Mouse (Mus musculus) myocyte (in vitro differentiated cells): Measurements from ENCODE around the gene Rab1a.

Experiments
- CEBPB ChIP-seq: IDR thresholded peaks from 2 replicates; pipeline ENCODE4 v1.6.1; 2011; ENCODE audit warnings: mild to moderate bottlenecking, moderate library complexity; ENCODE audit not compliant: poor library complexity, insufficient read depth, severe bottlenecking
- E2F4 ChIP-seq: IDR thresholded peaks from one replicate; pipeline ENCODE4 v1.6.1; 2011; ENCODE audit warnings: mild to moderate bottlenecking, control low read depth, moderate library complexity; ENCODE audit not compliant: insufficient read depth
- MAX ChIP-seq: IDR thresholded peaks from one replicate; pipeline ENCODE4 v1.6.1; 2011; ENCODE audit warnings: low read depth, mild to moderate bottlenecking, control low read depth
- MYOD1 ChIP-seq, 3 experiments: IDR thresholded peaks; one replicate each; pipeline ENCODE4 v1.6.1; 2011; ENCODE audit warnings: control low read depth in 2 of 3, low read depth in 2 of 3, mild to moderate bottlenecking in 2 of 3, moderate library complexity in 1 of 3; ENCODE audit not compliant: insufficient read length in 2 of 3, control insufficient read depth in 1 of 3
- POLR2A ChIP-seq: IDR thresholded peaks from one replicate; pipeline ENCODE4 v1.6.1; 2011; ENCODE audit warnings: low read depth, mild to moderate bottlenecking, control low read depth, moderate library complexity; ENCODE audit not compliant: insufficient read length
- POLR2AphosphoS2 ChIP-seq: IDR thresholded peaks from one replicate; pipeline ENCODE4 v1.6.1; 2011; ENCODE audit warnings: low read depth, control low read depth; ENCODE audit not compliant: insufficient read length
- TCF12 ChIP-seq: IDR thresholded peaks from one replicate; pipeline ENCODE4 v1.6.1; 2011; ENCODE audit warnings: mild to moderate bottlenecking, control low read depth; ENCODE audit not compliant: poor library complexity, insufficient read depth, severe bottlenecking
- TCF3 ChIP-seq: IDR thresholded peaks from one replicate; pipeline ENCODE4 v1.6.1; 2011; ENCODE audit warnings: low read depth, control low read depth; ENCODE audit not compliant: insufficient read length
- USF1 ChIP-seq: IDR thresholded peaks from one replicate; pipeline ENCODE4 v1.6.1; 2011; ENCODE audit warnings: low read depth, mild to moderate bottlenecking, control low read depth, moderate library complexity

- TF ChIP-seq POLR2A (no peak), E2F4 (no peak), CEBPB (no peak), USF1 (no peak), TCF3 (no peak), MYOD1 (IDR thresholded peaks at IDR 0.05; ENCODE audit: control insufficient read depth in 1 of 3, insufficient read length in 2 of 3, low read depth in 2 of 3) (no peak), MAX (no peak), TCF12 (no peak), POLR2AphosphoS2 (no peak)
Measured at GRCm38 (mm10) chr11:20231128-20231878, 30.1 kb downstream of the Rab1a start.
